Mouse (Mus musculus) mouse embryonic stem cell (cell line): Measurements from ENCODE around the gene Ctnnd2.

Experiments used
- in situ Hi-C, 2 experiments: fragments of 300-500 bp; cut with MboI; formaldehyde crosslinking; loops; 1 replicate in 1 of 2; 3 replicates in 1 of 2; pipeline ENCODE4 v1.14.3; 2019 to 2020; ENCODE audit warnings: low sequenced_read_pairs in 2 of 2, low pct_unique_long_range_greater_than_20kb in 1 of 2, mixed read lengths in 1 of 2; ENCODE audit not compliant: unreplicated experiment in 1 of 2

Gene Ctnnd2

DNA sequence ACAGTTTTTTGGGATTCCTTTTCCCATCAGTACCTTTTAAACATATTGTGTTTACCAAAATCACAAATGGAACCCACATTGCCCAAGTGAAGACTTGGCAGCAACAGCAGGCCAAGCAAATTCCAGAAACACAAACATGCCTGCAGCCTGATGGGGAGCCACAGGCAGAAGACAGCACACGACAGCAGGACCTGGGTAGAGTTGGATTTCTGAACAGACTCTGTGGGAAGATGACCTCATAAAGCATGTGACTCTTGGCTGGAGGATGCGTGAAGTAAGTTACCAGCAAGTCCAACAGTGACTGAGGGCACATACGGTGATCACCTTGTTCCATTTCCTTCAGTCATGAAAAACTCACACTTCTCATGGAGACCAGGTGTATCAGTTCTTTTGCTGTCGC, 43.5 kb downstream of the Ctnnd2 start:
- in situ Hi-C loops = no loop called here

DNA sequence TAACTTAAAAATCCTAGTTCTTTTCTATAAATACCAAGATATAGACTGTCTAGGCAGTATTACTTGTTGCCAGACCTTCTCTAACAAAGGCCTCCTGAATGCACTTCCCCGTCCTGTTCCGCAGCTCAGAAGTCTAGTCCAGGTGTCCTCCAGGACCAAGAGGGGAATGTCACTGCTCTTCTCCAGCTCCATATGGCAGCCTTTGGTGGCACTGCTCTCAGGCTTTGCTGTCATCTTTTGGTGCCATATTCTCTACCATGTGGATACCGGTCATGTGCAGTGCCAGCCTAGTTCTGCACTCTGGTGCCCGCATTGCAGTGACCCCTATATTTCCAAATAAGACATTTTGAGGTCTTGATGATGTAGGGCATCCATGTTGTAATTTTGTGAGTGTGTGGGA, 56.7 kb downstream of the Ctnnd2 start:
- in situ Hi-C loops = no loop called here

DNA sequence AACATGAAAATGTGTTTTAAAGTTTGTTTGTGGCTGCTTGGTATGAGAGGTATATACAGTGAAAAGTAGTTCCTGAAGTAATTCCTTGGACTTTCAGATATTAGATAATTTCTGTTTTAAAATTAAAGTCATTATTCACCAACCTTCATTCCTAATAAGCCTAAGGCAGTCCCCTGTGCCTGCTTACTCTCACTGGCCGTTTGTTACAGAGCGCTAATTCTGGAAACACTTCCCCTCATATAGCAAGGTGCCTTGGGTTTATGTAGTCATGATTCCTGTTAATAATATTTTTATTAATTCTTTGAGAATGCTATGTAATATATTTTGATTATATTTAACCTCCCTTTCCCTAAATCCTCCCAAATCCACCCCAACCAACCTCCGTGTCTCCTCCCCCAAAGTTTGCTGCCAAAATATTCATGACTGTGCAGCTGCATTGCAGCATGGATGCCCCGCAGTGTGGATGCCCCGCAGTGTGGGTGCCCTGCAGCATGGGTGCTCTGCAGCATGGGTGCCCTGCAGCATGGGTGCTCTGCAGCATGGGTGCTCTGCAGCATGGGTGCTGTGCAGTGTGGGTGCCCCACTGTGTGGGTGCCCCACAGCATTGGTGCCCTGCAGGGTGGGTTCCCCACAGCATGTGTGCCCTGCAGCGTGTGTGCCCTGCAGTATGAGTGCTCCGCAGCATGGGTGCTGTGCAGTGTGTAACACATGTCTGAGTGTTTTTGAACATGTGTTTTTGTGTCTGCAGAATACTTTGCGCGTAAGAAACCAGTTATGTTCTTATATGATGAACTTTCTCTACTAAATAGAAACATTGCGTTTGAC, 63.0 kb downstream of the Ctnnd2 start:
- in situ Hi-C loops = no loop called here

GRCm38 (mm10) chr15:30240881-30241280, 68.5 kb downstream of the Ctnnd2 start:
- in situ Hi-C loops = loop anchor here in 1 of 2 experiments (10.0 kb wide), 1 partner anchor 206 kb away; no protein-coding TSS in a partner anchor

DNA sequence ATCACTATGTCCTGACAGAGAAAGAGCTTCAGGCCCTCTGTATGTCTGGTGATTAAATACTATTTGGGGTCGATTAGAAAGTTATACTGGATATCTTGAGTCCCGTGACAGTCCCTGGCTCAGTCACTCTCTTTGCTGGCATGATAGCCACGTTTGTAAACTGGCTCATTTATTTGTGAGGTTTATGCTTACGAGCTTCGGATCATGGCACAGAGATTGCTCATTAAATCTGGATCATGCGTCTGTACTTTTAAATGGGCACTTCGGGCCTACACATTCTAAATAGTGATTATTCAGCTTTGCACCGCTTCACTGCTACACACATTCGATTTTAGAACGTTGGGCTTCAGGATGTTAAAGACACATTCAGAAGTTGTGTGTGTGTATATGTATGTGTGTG, 96.4 kb downstream of the Ctnnd2 start:
- in situ Hi-C loops = loop anchor here in 1 of 2 experiments (25.0 kb wide), 1 partner anchor 257 kb away; no protein-coding TSS in a partner anchor

- in situ Hi-C loops = loop anchor here in 1 of 2 experiments (25.0 kb wide), 1 partner anchor 259 kb away; no protein-coding TSS in a partner anchor
Observed at GRCm38 (mm10) chr15:30271141-30271572, 98.8 kb downstream of the Ctnnd2 start.

DNA sequence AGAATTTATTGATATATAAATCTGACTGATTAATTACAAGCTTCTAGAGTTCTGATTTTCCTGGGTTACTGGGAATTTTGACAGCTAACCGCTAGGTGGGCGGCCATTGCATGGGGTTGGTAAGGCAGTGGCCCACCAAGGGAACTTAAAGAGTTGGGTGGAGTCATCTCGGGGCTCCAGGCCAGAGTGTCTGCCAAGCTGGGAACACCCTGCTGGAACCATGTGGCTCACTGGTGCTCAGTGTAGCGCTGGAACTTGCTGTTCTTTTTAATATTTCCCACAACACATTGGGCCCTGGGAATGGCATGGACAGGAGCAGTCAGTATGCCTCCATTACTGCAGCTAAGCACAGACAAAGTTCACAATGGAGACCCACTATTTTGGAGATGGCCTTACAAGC, 99.9 kb downstream of the Ctnnd2 start:
- in situ Hi-C loops = loop anchor here in 1 of 2 experiments (25.0 kb wide), 1 partner anchor 260 kb away; no protein-coding TSS in a partner anchor

DNA sequence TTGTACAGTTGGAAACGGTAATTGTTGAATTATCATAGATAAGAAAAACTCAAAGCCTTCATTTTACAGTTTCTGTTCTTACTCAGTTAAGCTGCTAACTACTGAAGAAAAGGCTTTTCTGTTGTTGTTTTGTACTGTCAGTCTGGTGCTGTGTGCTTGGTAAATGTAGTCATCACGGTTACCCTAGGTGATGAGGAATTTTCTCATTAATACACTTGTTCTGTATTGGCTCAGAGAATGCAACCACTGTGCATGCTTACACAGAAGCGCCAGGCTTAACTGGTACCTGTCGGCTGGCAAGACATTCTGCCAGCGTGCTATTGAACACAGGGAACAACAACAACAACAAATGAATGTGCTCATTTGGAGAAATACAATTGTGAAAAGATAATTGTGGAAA, 103.3 kb downstream of the Ctnnd2 start:
- in situ Hi-C loops = no loop called here

- in situ Hi-C loops = no loop called here
Observed at GRCm38 (mm10) chr15:30276691-30277090, 104.3 kb downstream of the Ctnnd2 start.

DNA sequence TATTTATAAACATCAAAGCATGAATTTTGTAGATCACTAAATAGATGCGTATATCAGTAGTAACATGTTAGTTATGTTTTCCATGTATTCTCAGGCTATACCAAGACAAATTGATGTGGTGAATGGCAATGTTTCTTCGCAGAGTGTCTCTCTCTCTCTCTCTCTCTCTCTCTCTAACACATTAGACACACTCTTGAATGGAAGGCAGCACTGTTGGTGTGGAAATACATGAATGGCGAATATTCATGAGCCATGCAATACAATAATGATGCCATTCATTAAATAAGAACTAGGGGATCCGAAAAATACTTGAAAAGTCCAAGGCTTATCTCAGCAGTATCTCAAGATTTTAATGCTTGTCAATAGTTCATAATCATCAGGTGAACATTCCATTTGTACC, 106.2 kb downstream of the Ctnnd2 start:
- in situ Hi-C loops = no loop called here

DNA sequence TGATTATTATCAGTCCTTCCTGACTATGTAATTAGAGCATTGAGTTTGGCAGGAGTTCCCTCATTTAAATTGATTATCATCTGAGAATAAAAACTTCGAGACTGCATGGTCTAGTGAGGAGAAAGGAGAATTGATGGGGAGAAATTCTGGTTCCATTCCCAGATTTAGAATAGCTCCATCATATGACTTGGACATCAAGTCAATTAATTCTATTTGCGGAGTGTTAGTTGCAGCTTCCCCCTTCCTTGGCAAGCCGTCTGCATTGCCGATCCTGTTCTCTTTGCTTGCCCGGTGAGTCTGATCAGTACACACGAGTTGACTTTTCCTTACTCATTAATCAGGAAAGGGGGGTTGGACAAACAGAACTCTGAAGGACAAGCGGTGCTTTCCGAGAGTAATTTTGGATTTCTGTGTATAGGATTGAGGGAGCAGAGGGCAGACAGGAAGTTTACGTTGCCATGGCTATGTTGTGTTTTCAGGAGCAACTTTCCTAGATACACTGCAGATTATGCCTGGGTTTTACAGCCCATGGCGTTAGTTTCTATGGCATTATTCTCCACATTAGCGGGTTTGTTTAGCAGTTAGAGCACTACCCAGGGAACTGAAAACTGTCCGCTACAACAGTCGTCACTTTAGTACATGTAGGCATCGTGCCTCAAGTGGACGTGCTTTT, 113.3 kb downstream of the Ctnnd2 start:
- in situ Hi-C loops = no loop called here

- in situ Hi-C loops = no loop called here
Observed at GRCm38 (mm10) chr15:30286245-30286642, 113.9 kb downstream of the Ctnnd2 start.

- in situ Hi-C loops = no loop called here
Observed at GRCm38 (mm10) chr15:30302824-30303223, 130.4 kb downstream of the Ctnnd2 start.

DNA sequence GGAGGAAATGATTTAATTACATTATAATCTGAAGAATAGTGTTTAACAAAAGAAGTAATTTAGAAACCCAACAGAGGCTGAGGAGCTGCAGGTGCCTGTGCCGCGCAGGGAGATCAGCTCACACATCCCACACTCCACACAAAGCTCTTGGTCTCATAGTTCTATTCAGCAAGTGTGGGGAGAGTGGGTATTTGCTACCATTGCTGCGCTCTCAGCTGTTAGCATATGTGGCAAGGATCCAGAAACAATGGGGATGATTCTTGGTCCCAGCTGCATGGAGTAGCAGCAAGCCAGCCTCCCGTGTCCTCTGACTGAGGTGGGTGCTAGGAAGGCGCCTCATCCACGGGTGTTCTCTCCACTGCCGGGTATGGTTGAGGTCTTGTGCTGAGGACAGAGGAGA, 134.0 kb downstream of the Ctnnd2 start:
- in situ Hi-C loops = no loop called here

GRCm38 (mm10) chr15:30322543-30322942, 150.2 kb downstream of the Ctnnd2 start:
- in situ Hi-C loops = no loop called here

- in situ Hi-C loops = no loop called here
Observed at GRCm38 (mm10) chr15:30333336-30334310, 161.2 kb downstream of the Ctnnd2 start.

- in situ Hi-C loops = no loop called here
Observed at GRCm38 (mm10) chr15:30338585-30339197, 166.3 kb downstream of the Ctnnd2 start.

- in situ Hi-C loops = no loop called here
Observed at GRCm38 (mm10) chr15:30345754-30346153, 173.4 kb downstream of the Ctnnd2 start.
